Mouse (Mus musculus) stomach, embryonic 15.5 days (tissue): ENCODE measurements around the gene Rpl27a. TPM values are rescaled to one million over a fixed set of nuclear protein-coding genes. Genes with fewer than 3 reads are reported as not detected.

Experiments
- ATAC-seq: fragments of 200-750 bp; cut with Nextera tagmentation; 2 replicates; pipeline ENCODE4 v1.8.0; 2017; ENCODE audit warnings: low read depth, moderate number of reproducible peaks, moderate TSS enrichment; ENCODE audit not compliant: insufficient read depth, low FRiP score
- H3K27ac ChIP-seq: fragments of 300-500 bp; sonication (generic); 2 replicates; pipeline ENCODE4 v1.5.1; 2015; ENCODE audit warnings: mild to moderate bottlenecking, inconsistent platforms
- H3K27me3 ChIP-seq: fragments of 300-500 bp; sonication (generic); replicated peaks from 2 replicates; pipeline ENCODE4 v1.6.1; 2015; ENCODE audit warnings: inconsistent platforms
- H3K36me3 ChIP-seq: fragments of 300-500 bp; sonication (generic); 2 replicates; pipeline ENCODE4 v1.6.1; 2015; ENCODE audit warnings: inconsistent platforms
- H3K4me1 ChIP-seq: fragments of 300-500 bp; sonication (generic); 2 replicates; pipeline ENCODE4 v1.6.1; 2015; ENCODE audit warnings: inconsistent platforms
- H3K4me2 ChIP-seq: fragments of 300-500 bp; sonication (generic); 2 replicates; pipeline ENCODE4 v1.6.1; 2015; ENCODE audit warnings: mild to moderate bottlenecking, inconsistent platforms
- H3K4me3 ChIP-seq: fragments of 300-500 bp; sonication (generic); replicated peaks from 2 replicates; pipeline ENCODE4 v1.5.1; 2015; ENCODE audit warnings: inconsistent platforms
- H3K9ac ChIP-seq: fragments of 300-500 bp; sonication (generic); 2 replicates; pipeline ENCODE4 v1.6.1; 2015; ENCODE audit warnings: inconsistent platforms
- H3K9me3 ChIP-seq: fragments of 300-500 bp; sonication (generic); 2 replicates; pipeline ENCODE4 v1.6.1; 2016; ENCODE audit warnings: inconsistent platforms
- WGBS: fragments of 180-500 bp; shearing (Covaris S2); methylation state at CpG from one replicate; pipeline ENCODE4 v1.1.7; 2015; 5-methylcytosine and 5-hydroxymethylcytosine counted together
- polyA plus RNA-seq: library from polyadenylated mRNA; unstranded; fragments of >200 nt; fragmentation: Nextera tagmentation; extraction: Ambion mirVana; gene quantifications from 2 replicates; pipeline ENCODE4 v1.2.1, GENCODE M21; 2015

The Rpl27a gene
- polyA plus RNA-seq = 130 and 138 TPM in 2 replicates

DNA sequence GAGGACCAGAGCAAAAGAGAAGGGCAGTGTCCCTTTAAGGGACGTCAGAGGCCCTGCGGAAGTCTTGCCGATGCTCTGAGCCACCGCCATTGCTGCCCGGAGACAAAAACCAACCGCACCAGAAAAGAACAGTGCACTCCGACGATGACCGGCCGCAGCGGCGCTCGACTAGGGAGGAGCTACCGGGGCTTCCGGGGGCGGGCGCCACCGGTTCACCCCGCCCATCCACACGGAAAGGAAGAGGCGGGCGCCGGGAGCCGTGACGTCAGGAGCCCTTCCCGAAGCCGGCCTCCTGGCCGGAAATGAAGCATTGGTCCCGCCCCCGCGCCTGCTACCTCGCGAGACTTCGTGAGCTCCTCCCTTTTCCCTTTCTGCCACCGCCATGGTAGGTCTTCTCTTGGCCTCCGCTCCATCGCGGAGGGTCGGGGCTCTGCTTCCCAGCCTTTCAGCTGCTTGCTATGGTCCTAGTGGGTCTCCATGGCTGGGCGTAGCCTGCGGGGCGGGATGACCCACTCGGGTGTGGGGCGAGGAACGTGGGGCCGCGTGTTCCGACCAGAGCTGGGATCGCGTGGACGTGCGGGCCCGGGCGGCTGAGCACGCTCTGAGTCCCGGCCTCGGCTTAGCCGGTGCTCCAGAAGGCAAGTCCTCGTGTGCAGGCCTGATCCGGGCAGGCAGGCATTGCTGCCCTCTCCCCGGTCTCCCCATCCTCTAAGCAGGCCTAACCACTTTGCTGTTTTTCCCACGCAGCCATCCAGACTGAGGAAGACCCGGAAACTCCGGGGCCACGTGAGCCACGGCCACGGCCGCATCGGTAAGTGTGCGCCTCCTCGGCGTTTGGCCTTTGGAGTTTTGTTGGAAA, at the start of gene Rpl27a:
Gene Rpl27a (plus strand): TSS at position 310 of the 859 bp plus-strand sequence.
- Histone ChIP-seq H3K9ac (peak within 1 kb of the TSS; percentile 98), H3K4me1 (peaks cover 19% of the 10 kb centered on the region), H3K4me3 (peak within 1 kb of the TSS; percentile 92), H3K4me2 (peak within 1 kb of the TSS; percentile 84), H3K27ac (peak within 1 kb of the TSS; percentile 97), H3K36me3 (peaks cover 27% of the 10 kb centered on the region), H3K27me3 (no peaks in the 10 kb centered on the region), H3K9me3 (no peaks in the 10 kb centered on the region)
- WGBS = under 1% methylated on average over 72 of the region's 72 CpGs
- peak; percentile 94 for ATAC-seq

DNA sequence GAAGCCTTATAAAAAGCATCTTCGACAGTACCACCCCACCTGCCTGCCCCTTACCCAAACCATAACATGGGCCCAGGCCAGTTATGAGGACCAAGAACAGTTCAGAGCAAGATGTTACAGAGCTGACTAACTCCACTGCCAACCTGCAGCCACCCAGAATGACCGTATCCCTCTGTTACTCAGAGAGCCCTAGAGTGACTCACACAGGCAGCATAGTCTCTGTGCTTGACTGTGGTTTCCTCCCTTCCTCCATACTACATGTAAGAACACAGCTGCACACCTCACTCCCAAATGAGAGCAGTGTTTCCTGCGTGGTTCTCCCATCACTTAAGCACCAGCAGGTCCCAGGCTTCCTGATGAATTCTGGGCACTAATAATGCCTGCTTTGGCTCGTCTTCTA, 48.2 kb upstream of the Rpl27a start:
- H3K27ac ChIP-seq = no peak overlapping the region
- H3K4me1 ChIP-seq = no peaks in the 10 kb centered on the region
- no peak for ATAC-seq
- H3K36me3 ChIP-seq = no peaks in the 10 kb centered on the region
- H3K4me3 ChIP-seq = no peak overlapping the region
- 66% methylated on average over 4 of the region's 4 CpGs for WGBS
- H3K27me3 ChIP-seq = no peaks in the 10 kb centered on the region
- H3K9ac ChIP-seq = no peak overlapping the region
- no peaks in the 10 kb centered on the region for H3K9me3 ChIP-seq
- H3K4me2 ChIP-seq = no peak overlapping the region

DNA sequence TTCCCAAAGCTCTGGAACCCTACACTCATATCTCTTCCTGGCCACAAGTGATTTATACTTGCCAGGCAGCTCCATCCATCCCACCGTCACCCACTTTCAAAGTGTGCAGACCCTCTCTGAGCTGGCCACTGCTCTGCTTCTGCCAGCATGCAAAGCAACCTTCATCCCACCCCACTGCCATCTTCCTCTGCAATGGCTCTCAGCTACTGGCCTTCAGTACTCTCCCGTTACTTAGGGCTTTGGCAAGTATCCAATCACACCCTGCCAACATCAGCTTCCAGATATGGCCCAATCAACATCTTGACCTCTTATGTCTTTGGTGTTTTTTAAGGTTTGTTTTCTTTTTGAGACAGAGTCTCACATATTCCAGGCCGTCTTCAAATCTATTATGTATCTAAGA, 41.0 kb upstream of the Rpl27a start:
- no peak overlapping the region for H3K4me3 ChIP-seq
- WGBS = 71% methylated on average over 3 of the region's 3 CpGs
- no peak overlapping the region for H3K4me2 ChIP-seq

DNA sequence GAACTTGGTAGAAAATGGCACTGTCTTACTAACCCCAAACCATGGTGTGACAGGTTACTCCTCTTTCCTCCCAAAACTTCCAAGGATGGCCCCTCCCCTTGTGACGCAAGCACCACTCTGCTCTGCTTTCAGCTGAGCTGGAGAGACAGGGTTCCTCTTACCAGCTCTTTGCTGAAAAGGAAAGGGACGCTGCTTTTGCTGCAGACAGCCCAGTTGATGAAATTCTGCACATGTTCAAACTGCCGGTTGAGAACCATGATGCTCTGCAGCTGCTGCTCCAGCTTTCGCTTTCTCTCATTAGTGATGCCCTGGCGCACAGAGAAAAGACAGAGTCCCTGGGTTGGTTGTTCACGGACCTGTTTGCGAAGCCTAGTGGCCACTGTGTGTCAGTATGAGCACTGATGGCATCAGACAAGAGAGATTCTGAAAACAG, 38.2 kb upstream of the Rpl27a start:
- no peak overlapping the region for H3K9ac ChIP-seq
- no peak overlapping the region for H3K4me3 ChIP-seq
- no peaks in the 10 kb centered on the region for H3K4me1 ChIP-seq
- 31% methylated on average over 7 of the region's 7 CpGs for whole genome bisulfite sequencing
- no peak overlapping the region for H3K27ac ChIP-seq
- H3K36me3 ChIP-seq = no peaks in the 10 kb centered on the region
- H3K27me3 ChIP-seq = no peaks in the 10 kb centered on the region
- no peaks in the 10 kb centered on the region for H3K9me3 ChIP-seq
- ATAC-seq = peak; percentile 57; the same call in 1 of the 2 replicates
- peak overlapping the region; percentile 6; the same call in 1 of the 2 replicates for H3K4me2 ChIP-seq

More for the DNA sequence above, 41.0 kb upstream of the Rpl27a start:
- Histone ChIP-seq H3K27me3 (no peaks in the 10 kb centered on the region), H3K9me3 (no peaks in the 10 kb centered on the region), H3K9ac (no peak overlapping the region), H3K36me3 (no peaks in the 10 kb centered on the region), H3K4me1 (no peaks in the 10 kb centered on the region), H3K27ac (no peak overlapping the region)
- no peak for ATAC-seq

DNA sequence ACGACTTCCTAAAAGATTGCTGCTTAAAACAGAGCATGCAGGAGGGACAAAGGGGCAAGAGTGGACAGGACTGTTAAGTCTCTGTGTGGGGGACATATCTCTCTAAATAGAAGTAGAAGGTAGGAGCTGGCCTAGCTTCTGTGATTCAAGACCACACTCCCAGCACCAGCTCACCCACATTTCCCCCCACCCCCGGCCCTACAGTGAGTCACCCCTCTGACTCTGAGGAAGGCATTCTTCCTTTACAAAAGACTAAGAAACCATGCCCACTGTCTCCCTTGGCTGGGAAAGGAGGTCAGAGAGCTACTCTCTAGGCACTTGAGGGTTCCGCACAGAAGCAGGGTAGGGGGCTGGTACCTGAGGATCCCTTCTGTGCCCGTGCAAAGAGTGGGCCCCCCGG, 34.7 kb upstream of the Rpl27a start:
- ATAC-seq = no peak
- WGBS = 75% methylated on average over 5 of the region's 5 CpGs

DNA sequence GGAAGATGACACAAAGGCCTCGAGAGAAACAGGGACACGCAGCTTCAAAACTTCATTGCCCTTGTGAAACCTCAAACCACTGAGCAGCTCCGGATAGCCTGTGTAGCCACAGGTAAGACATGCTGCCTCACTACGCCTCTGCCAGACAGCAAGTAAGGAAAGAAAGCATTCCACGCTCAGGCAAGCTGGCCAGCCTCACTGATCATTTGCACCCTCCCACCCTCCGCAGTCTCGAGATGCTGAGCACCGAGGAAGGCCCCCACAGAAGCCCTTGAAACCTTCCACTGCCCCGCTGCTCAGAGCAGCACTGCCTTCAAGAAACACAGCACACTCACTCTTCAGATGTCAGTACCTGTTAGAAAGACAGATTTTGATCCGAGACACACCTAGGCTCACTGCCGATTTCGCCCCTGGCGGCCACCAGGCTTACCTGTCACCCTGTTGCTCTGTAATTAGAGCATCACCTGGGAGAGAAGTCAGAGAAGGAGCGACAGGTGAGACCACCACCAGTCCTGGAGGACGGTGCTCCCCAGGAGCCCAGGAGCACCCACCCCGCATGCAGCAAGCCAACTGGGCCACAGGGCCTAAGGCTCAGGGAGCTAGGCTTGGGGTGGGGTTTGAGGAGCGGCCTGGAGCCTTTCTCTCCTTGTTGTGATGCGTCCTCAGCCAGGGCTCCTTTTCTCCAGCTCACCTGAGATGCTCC, 26.2 kb upstream of the Rpl27a start:
- peaks cover 6% of the 10 kb centered on the region; the same call in 1 of the 2 replicates for H3K4me1 ChIP-seq
- no peak overlapping the region for H3K4me3 ChIP-seq
- no peak overlapping the region for H3K9ac ChIP-seq
- WGBS = 59% methylated on average over 18 of the region's 18 CpGs
- 0 out of 2 replicates have a peak, but pooled peaks cover 4% of the 10 kb centered on the region for H3K27me3 ChIP-seq
- H3K27ac ChIP-seq = no peak overlapping the region
- H3K4me2 ChIP-seq = no peak overlapping the region
- ATAC-seq = no peak
- no peaks in the 10 kb centered on the region for H3K9me3 ChIP-seq
- H3K36me3 ChIP-seq = no peaks in the 10 kb centered on the region

More for the DNA sequence above, 34.7 kb upstream of the Rpl27a start:
- H3K4me2 ChIP-seq = no peak overlapping the region
- H3K9ac ChIP-seq = no peak overlapping the region
- H3K4me1 ChIP-seq = no peaks in the 10 kb centered on the region
- H3K9me3 ChIP-seq = no peaks in the 10 kb centered on the region
- no peak overlapping the region for H3K27ac ChIP-seq
- H3K27me3 ChIP-seq = no peaks in the 10 kb centered on the region
- H3K4me3 ChIP-seq = no peak overlapping the region
- no peaks in the 10 kb centered on the region for H3K36me3 ChIP-seq

DNA sequence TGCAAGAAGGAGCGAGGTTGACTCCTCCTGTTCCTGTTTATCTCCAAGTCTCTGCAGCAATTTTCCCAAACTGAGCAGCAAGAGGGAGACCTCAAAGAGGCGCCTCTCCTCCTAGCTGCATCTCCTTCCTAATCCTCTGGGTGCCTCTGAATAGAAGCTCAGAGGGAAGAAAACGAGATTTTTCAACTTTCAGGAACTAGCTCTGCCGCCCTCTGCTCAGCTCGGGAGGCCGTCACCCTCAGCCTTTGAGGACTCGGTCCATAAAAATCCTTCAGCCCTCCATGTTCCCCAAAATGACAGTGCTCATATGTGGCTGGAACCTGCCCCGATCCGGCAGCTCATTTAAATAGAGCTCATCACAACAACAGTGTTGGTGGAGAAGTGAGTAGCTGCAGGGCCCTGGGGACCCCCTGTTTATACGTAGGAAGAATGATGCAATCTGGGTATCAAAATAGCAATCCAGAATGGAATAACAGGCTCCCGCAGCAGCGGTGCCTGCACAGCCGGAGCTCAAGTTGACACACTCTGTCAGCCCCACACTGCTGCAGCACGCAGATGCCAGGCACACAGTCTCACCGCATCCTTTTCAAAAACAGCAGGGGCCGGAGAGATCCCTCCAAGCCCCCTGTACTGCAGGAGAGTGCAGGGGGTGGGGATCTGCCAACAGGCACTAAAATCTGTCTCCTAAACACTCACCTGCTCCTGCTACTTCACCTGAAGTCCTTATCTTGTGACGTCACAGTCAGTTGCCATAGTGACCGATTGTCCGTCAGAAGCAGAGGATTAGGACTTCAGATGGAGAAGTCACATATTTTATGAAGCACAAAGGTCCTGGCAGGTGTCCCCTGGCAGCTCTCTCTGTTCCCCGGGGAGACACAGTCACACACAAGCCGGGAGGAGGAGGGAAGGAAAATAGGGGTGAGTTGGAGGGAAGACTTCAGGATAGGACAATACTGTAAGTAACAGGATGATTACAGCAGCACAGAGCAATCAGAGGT, 25.3 kb upstream of the Rpl27a start:
- no peak overlapping the region for H3K4me3 ChIP-seq
- peak overlapping the region; percentile 19 for H3K4me2 ChIP-seq
- H3K9ac ChIP-seq = no peak overlapping the region
- no peaks in the 10 kb centered on the region for H3K9me3 ChIP-seq
- no peak overlapping the region for H3K27ac ChIP-seq
- no peak for ATAC-seq
- no peaks in the 10 kb centered on the region for H3K36me3 ChIP-seq
- peaks cover 6% of the 10 kb centered on the region; the same call in 1 of the 2 replicates for H3K4me1 ChIP-seq
- H3K27me3 ChIP-seq = 0 out of 2 replicates have a peak, but pooled peaks cover 4% of the 10 kb centered on the region
- WGBS = 18% methylated on average over 21 of the region's 21 CpGs

DNA sequence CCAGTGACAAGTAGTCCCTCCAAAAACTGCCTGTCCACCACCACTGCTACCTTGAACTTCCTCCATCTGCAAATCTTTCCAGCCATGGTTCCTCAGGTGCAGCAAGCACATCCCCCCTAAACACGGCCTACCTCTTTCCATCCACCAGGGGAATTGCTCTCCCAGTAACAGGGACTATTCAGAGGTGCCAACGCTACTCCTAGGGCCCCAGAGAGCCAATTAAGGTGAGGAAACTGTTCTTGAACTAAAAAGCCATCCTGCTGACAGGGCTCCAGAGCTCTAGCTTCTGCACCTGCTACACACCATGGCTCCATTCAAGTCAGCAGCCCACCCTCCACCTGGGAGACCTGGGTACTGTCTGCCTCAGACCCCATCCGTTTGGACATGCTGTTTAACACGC, 21.4 kb upstream of the Rpl27a start:
- no peaks in the 10 kb centered on the region for H3K9me3 ChIP-seq
- no peaks in the 10 kb centered on the region for H3K36me3 ChIP-seq
- H3K4me1 ChIP-seq = peaks cover 6% of the 10 kb centered on the region; the same call in 1 of the 2 replicates
- H3K4me2 ChIP-seq = no peak overlapping the region
- H3K27me3 ChIP-seq = 0 out of 2 replicates have a peak, but pooled peaks cover 4% of the 10 kb centered on the region
- no peak overlapping the region for H3K9ac ChIP-seq
- H3K4me3 ChIP-seq = no peak overlapping the region
- no peak overlapping the region for H3K27ac ChIP-seq
- WGBS = 69% methylated on average over 4 of the region's 4 CpGs
- ATAC-seq = no peak

DNA sequence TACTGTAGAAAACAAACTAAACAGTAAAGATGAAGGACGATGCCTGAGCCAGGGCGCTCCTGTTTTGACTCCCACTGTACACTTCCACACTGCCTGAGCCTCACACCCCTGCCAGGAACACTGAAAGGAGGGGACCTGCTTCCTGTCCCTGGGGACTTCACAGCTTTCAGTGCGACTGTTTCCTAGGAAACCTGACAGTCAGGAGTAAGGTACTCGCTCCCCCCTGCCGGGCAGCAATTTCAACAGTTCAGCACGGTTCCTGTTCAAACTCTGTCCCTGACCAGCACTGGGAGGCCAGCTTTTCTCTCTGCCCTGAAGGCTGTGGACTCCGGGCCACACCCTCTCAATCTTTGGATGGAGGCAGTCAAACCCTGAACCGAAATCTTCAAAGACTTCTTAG, 11.8 kb upstream of the Rpl27a start:
- Histone ChIP-seq H3K9ac (no peak overlapping the region), H3K27me3 (no peaks in the 10 kb centered on the region), H3K4me3 (no peak overlapping the region), H3K4me1 (no peaks in the 10 kb centered on the region), H3K4me2 (no peak overlapping the region), H3K27ac (no peak overlapping the region), H3K36me3 (no peaks in the 10 kb centered on the region), H3K9me3 (no peaks in the 10 kb centered on the region)
- 10% methylated on average over 8 of the region's 8 CpGs for WGBS
- ATAC-seq = no peak

DNA sequence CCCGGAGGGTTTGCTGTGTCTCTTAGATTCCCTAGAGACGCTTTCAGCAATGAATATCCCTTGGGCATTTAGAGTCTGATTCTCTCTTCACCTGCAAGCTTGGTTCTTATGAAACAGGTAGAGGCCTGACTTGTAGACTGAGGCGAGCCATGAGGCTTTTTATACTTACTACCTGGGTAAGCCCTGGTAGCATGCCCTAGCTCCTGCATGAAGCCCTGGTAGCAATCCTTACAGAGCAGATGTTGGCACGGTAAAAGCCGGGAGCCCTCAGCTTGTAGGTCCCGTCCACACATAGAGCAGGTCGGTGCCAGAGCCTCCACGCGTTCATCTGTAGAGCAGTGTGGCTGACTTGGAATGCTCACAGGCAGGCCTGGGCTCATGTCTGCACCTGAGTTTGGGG, 11.4 kb upstream of the Rpl27a start:
- no peaks in the 10 kb centered on the region for H3K36me3 ChIP-seq
- H3K9me3 ChIP-seq = no peaks in the 10 kb centered on the region
- 46% methylated on average over 9 of the region's 9 CpGs for WGBS
- no peak overlapping the region for H3K4me2 ChIP-seq
- no peak for ATAC-seq
- no peak overlapping the region for H3K9ac ChIP-seq
- no peak overlapping the region for H3K27ac ChIP-seq
- H3K27me3 ChIP-seq = no peaks in the 10 kb centered on the region
- H3K4me3 ChIP-seq = no peak overlapping the region
- H3K4me1 ChIP-seq = no peaks in the 10 kb centered on the region

DNA sequence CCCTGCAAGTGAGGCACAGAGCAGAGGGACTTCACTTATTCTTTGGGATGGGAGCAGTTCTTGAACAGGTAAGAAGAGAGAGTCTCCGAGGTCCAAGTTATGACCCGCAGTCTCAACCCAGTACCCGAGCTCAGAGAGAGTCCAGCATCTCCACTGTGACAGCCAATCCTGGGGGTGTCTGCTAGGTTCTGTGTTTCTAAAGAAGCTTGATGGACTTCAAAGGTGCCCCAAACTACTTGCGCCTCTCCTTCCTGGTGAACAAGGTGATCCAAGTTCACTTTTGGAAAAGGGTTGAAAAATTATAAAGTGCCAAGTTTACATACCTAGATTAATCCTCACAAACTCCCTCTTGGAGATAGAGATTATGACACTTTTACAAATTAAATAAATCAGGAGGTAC, 10.9 kb upstream of the Rpl27a start, which contains the start of gene Trim66:
Gene Trim66 (minus strand): TSS at position 101 of the 400 bp plus-strand sequence.
- Histone ChIP-seq H3K4me3 (no peak within 1 kb of the TSS), H3K9ac (no peak within 1 kb of the TSS), H3K9me3 (no peaks in the 10 kb centered on the region), H3K36me3 (no peaks in the 10 kb centered on the region), H3K27me3 (no peaks in the 10 kb centered on the region), H3K4me1 (no peaks in the 10 kb centered on the region), H3K4me2 (no peak within 1 kb of the TSS), H3K27ac (no peak within 1 kb of the TSS)
- WGBS = 84% methylated on average over 4 of the region's 4 CpGs
- ATAC-seq = no peak
